Mouse (Mus musculus): Measurements from ENCODE around the gene Thrsp.

Thrsp gene

GRCm38 (mm10) chr7:97375101-97375500 is 42.4 kb downstream of the Thrsp start:
- no peak for DNase-seq

GRCm38 (mm10) chr7:97365887-97366286 is 51.6 kb downstream of the Thrsp start:
- no peak for DNase-seq
